Mouse (Mus musculus) limb, embryonic 14.5 days (tissue): Measurements from ENCODE around the gene Zfp61. TPM values are rescaled to one million over a fixed set of nuclear protein-coding genes. Genes with fewer than 3 reads are reported as not detected.

Source experiments
- ATAC-seq: fragments of 200-750 bp; cut with Nextera tagmentation; 2 replicates; pipeline ENCODE4 v1.8.0; 2017; ENCODE audit warnings: low read depth, moderate number of reproducible peaks, moderate TSS enrichment; ENCODE audit not compliant: low FRiP score
- DNase-seq: peaks from one replicate; pipeline ENCODE4 v3.0.0-alpha.2; 2015; ENCODE audit warnings: low spot score
- H3K27ac ChIP-seq: fragments of 300-500 bp; sonication (generic); replicated peaks from 2 replicates; pipeline ENCODE4 v1.5.1; 2014; ENCODE audit warnings: low read depth, mild to moderate bottlenecking, low read length, moderate library complexity, mixed read lengths
- H3K27me3 ChIP-seq: fragments of 300-500 bp; sonication (generic); 2 replicates; pipeline ENCODE4 v1.6.1; 2014; ENCODE audit warnings: low read length, mixed read lengths; ENCODE audit not compliant: control insufficient read depth, insufficient read depth
- H3K36me3 ChIP-seq: fragments of 300-500 bp; sonication (generic); 2 replicates; pipeline ENCODE4 v1.6.1; 2014; ENCODE audit warnings: mild to moderate bottlenecking, low read length, moderate library complexity, mixed read lengths; ENCODE audit not compliant: control insufficient read depth, insufficient read depth
- H3K4me1 ChIP-seq: fragments of 300-500 bp; sonication (generic); 2 replicates; pipeline ENCODE4 v1.6.1; 2014; ENCODE audit warnings: antibody characterized with exemption, low read length, mixed read lengths; ENCODE audit not compliant: control insufficient read depth, insufficient read depth
- H3K4me2 ChIP-seq: fragments of 300-500 bp; sonication (generic); replicated peaks from 2 replicates; pipeline ENCODE4 v1.6.1; 2014; ENCODE audit warnings: low read depth, mild to moderate bottlenecking, low read length, moderate library complexity; ENCODE audit not compliant: severe bottlenecking
- H3K4me3 ChIP-seq: fragments of 300-500 bp; sonication (generic); replicated peaks from 2 replicates; pipeline ENCODE4 v1.5.1; 2014; ENCODE audit warnings: low read length
- H3K9ac ChIP-seq: fragments of 300-500 bp; sonication (generic); 2 replicates; pipeline ENCODE4 v1.6.1; 2014; ENCODE audit warnings: mild to moderate bottlenecking, low read depth, low read length, moderate library complexity; ENCODE audit not compliant: severe bottlenecking
- H3K9me3 ChIP-seq: fragments of 300-500 bp; sonication (generic); 2 replicates; pipeline ENCODE4 v1.6.1; 2016; ENCODE audit warnings: low read length; ENCODE audit not compliant: control insufficient read depth
- POLR2A ChIP-seq: fragments of 200-500 bp; IDR thresholded peaks from 2 replicates; pipeline ENCODE4 v1.8.0; 2012; ENCODE audit warnings: inconsistent platforms, mild to moderate bottlenecking, moderate library complexity, borderline replicate concordance; ENCODE audit not compliant: insufficient read depth, insufficient read length; ENCODE audit errors: extremely low read depth
- WGBS: fragments of 180-500 bp; shearing (Covaris S2); extraction: QIAGEN DNeasy Blood & Tissue Kit; methylation state at CpG from one replicate; pipeline ENCODE4 v1.1.7; 2014; 5-methylcytosine and 5-hydroxymethylcytosine counted together
- polyA plus RNA-seq, 2 experiments: library from polyadenylated mRNA; depleted of rRNA in 1 of 2; stranded (reverse) in 1 of 2; unstranded in 1 of 2; fragments of >200 nt; fragmentation: Nextera tagmentation in 1 of 2; extraction: Ambion mirVana in 1 of 2; gene quantifications; 2 replicates each; pipeline versions ENCODE4 v1.2.1 to v1.2.3; 2012 to 2014

The Zfp61 gene
- polyA plus RNA-seq, 2 experiments: 38.7 to 45.0 TPM

GRCm38 (mm10) chr7:24288512-24288911, 12.5 kb downstream of the Zfp61 start:
- H3K9me3 ChIP-seq: peaks cover 4% of the 10 kb centered on the region
- H3K27me3 ChIP-seq: no peaks in the 10 kb centered on the region
- ATAC-seq: no peak
- peaks cover 44% of the 10 kb centered on the region for H3K36me3 ChIP-seq
- no peak for TF ChIP-seq POLR2A
- no peak for DNase-seq
- no peak overlapping the region for H3K4me2 ChIP-seq
- 87% methylated on average over 6 of the region's 6 CpGs for WGBS
- no peak overlapping the region for H3K9ac ChIP-seq
- H3K4me3 ChIP-seq: no peak overlapping the region
- no peaks in the 10 kb centered on the region for H3K4me1 ChIP-seq
- no peak overlapping the region for H3K27ac ChIP-seq

GRCm38 (mm10) chr7:24287670-24288069, 13.4 kb downstream of the Zfp61 start:
- H3K27me3 ChIP-seq: no peaks in the 10 kb centered on the region
- ATAC-seq (no peak), DNase-seq (no peak)
- H3K27ac ChIP-seq: no peak overlapping the region
- 83% methylated on average over 5 of the region's 5 CpGs for WGBS
- peaks cover 36% of the 10 kb centered on the region for H3K36me3 ChIP-seq
- no peak overlapping the region for H3K4me2 ChIP-seq
- no peaks in the 10 kb centered on the region for H3K4me1 ChIP-seq
- peaks cover 4% of the 10 kb centered on the region for H3K9me3 ChIP-seq
- no peak overlapping the region for H3K9ac ChIP-seq
- no peak overlapping the region for H3K4me3 ChIP-seq
- TF ChIP-seq POLR2A: no peak

DNA sequence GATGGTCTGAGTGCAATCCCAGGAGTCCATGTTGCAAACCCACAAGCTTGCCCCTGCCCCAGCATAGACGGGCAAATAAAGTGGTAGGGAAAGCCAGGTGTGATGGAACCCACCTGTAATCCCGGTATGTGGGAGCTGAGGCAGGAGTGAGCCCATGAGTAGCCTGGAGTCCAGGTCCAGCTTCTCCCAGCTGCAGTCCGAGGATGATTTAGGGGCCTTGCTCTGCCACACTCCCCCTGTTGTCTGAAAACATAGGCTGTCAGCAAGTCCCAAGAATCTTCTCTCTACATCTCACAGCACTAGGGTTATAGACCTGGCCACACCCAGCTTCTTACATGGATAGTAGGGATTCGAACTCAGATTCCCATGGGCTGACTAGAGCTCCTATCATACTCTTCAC, 14.1 kb downstream of the Zfp61 start:
- H3K27me3 ChIP-seq: no peaks in the 10 kb centered on the region
- TF ChIP-seq POLR2A: no peak
- no peaks in the 10 kb centered on the region for H3K4me1 ChIP-seq
- no peak for DNase-seq
- H3K36me3 ChIP-seq: peaks cover 28% of the 10 kb centered on the region
- H3K27ac ChIP-seq: no peak overlapping the region
- no peak overlapping the region for H3K9ac ChIP-seq
- H3K4me3 ChIP-seq: no peak overlapping the region
- H3K9me3 ChIP-seq: peaks cover 4% of the 10 kb centered on the region
- no peak overlapping the region for H3K4me2 ChIP-seq
- whole genome bisulfite sequencing: 76% methylated on average over 4 of the region's 4 CpGs
- ATAC-seq: no peak

DNA sequence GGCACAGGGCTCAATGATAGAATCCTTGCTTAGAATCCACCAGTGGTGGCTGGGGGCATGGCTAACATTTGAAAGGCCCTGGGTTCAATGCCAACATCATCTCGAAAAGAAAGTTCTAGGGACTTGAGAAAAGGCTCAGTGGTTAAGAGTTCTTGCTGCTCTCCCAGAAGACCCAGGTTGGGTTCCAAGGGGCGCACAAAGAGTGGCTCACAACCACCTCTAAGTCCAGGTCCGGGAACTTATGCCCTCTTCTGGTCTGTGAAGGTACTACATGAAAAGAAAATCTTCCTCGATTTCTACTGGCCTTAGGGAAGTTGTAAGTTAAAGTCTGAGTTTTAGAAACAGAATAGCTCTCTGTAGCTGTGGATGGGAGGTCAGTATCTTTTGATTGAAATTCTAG, 14.9 kb downstream of the Zfp61 start:
- Histone ChIP-seq H3K27ac (no peak overlapping the region), H3K4me2 (no peak overlapping the region), H3K9ac (no peak overlapping the region), H3K4me1 (no peaks in the 10 kb centered on the region), H3K4me3 (no peak overlapping the region), H3K9me3 (peaks cover 4% of the 10 kb centered on the region; the same call in 1 of the 2 replicates), H3K27me3 (no peaks in the 10 kb centered on the region), H3K36me3 (peaks cover 20% of the 10 kb centered on the region)
- TF ChIP-seq POLR2A: no peak
- DNase-seq (no peak), ATAC-seq (no peak)
- WGBS: 45% methylated on average over 4 of the region's 4 CpGs

GRCm38 (mm10) chr7:24280858-24281145, 20.2 kb downstream of the Zfp61 start:
- no peak overlapping the region for H3K27ac ChIP-seq
- no peak for DNase-seq
- H3K4me3 ChIP-seq: no peak overlapping the region
- WGBS: 45% methylated on average over 4 of the region's 4 CpGs
- no peak overlapping the region for H3K9ac ChIP-seq
- no peak for ATAC-seq
- no peaks in the 10 kb centered on the region for H3K27me3 ChIP-seq
- H3K4me1 ChIP-seq: no peaks in the 10 kb centered on the region
- H3K36me3 ChIP-seq: no peaks in the 10 kb centered on the region
- H3K4me2 ChIP-seq: no peak overlapping the region
- no peak for TF ChIP-seq POLR2A
- no peaks in the 10 kb centered on the region for H3K9me3 ChIP-seq
